Mouse (Mus musculus): ENCODE results near the gene Mei1.
A peak's percentile ranks its signal among the peaks of the same experiment; 100 is the strongest.
"Not testable (repeated sequence)": the region's sequence is repeated elsewhere in the genome, so short reads cannot be mapped to it uniquely, and the experiment has no call there.

Mei1 gene

GRCm38 (mm10) chr15:82086131-82086530 lies 16.3 kb downstream of the Mei1 start:
- no peak for DNase-seq

GRCm38 (mm10) chr15:82087266-82087665 lies 17.5 kb downstream of the Mei1 start:
- DNase-seq, result no peak

DNA sequence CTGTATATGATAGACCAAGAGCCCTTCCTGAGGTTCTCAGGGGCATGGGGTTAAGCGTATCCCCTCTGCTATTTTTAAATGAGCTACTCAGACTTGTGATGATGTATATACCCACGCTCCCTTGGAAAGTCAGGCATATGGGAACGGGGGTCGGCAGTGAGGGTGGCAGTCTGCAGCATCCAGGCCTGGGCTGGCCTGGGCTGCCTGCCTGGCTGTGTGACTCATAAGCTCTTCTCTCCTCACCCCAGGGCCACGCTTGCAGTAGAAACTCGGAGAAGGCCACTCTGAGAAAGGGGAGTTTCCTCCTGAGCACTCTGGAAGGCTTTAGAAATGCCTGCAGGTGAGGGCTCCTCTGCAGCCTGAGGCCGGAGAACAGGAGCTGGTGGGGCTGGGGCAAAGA lies 21.3 kb downstream of the Mei1 start:
- no peak for DNase-seq

DNA sequence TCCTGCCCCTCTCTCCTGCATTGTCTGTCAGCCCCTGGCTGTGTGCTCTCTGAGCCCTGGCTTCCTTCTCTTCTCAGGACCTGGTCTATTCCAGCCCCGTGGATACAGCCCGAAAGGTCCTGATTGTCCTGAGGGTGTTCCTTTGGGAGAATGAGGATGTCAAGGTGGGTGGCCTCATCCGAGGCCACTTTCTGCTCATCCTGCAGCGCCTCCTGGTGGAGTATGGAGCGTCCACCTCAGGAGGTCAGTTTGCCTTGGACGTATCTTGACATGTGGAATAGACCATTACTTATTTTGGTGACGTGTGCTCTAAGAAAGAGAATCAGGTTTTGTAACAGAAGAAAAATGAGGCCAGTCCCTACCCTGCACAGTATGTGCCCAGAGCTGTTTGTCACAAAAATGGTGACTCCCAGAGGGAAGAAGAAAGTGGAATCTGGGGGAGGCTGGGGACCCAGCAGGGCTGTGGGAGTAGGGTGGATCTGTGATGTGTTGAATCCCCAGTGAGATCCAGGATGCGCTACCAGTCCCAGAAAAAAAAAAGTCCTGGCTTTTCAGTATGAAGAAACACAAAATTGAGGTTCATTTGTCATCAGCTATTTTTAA lies 37.3 kb downstream of the Mei1 start:
- peak; percentile 52 for DNase-seq

- no peak for DNase-seq
Measured at GRCm38 (mm10) chr15:82120544-82120943, 50.7 kb downstream of the Mei1 start.

DNA sequence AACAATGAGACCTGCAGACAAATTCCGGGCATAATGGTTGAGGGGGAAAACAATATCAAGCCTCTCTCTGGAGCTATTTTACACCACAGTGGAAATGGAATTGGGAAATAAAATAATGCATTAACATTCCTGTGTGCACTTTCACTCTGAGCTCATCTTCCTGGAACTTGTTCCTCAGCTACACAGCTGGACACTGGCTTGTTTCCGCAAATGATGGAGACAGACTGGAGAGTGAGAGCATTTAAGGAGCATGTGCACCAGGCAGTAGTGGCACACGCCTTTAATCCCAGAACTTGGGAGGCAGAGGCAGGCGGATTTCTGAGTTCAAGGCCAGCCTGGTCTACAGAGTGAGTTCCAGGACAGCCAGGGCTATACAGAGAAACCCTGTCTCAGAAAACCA lies 56.9 kb downstream of the Mei1 start:
- DNase-seq, result not testable (repeated sequence)

- DNase-seq, result peak; percentile 95
Measured at GRCm38 (mm10) chr15:82127426-82128374, 57.9 kb downstream of the Mei1 start, which contains the start of gene Ccdc134. TSS of gene Ccdc134 (plus strand) at chr15:82127922.

- DNase-seq, result peak; percentile 57
Measured at GRCm38 (mm10) chr15:82128398-82128797, 58.6 kb downstream of the Mei1 start.

- DNase-seq, result no peak
Measured at GRCm38 (mm10) chr15:82130599-82130998, 60.8 kb downstream of the Mei1 start.

DNA sequence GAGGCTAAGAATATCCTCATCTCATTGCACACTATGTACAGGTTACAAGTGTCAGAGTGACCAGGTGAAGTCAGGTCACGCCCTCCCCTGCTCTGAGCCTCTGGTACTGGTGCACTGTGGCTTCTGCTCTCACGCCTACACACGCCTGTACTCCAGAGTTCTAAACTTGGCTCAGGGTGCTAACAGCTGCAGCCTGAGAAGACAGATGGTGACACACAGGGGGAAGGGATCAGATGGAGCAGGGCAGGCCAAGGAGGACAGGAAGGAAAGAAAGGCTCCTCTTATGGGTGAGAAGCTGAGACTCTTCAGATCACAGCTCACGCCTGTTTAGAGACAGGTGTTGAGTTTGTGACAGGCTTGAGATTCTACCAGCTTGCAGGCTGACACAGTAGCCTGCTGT lies 65.6 kb downstream of the Mei1 start:
- no peak for DNase-seq

GRCm38 (mm10) chr15:82138565-82138964 lies 68.8 kb downstream of the Mei1 start:
- peak; percentile 64 for DNase-seq

- no peak for DNase-seq
Measured at GRCm38 (mm10) chr15:82139196-82139595, 69.4 kb downstream of the Mei1 start.

DNA sequence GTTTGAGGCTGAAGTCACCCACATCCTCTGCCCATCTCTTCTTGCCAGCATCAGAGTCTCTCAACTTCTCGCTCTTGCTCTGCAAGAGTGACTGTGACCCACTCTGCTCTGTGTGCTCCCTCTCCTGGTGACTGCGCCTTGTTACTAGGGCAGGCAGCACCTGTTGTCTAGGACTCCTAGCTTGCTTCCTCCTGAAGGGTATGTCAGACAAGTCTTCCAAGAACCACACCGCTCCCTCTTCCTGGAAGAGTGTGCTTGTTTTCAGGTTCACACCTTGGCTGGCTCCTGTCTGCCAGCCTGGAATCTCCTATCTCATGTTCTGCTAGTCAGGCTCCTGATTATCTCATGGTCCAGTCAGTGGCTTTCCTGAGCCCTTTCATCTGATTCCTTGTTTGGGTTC lies 70.6 kb downstream of the Mei1 start:
- peak; percentile 13 for DNase-seq

DNA sequence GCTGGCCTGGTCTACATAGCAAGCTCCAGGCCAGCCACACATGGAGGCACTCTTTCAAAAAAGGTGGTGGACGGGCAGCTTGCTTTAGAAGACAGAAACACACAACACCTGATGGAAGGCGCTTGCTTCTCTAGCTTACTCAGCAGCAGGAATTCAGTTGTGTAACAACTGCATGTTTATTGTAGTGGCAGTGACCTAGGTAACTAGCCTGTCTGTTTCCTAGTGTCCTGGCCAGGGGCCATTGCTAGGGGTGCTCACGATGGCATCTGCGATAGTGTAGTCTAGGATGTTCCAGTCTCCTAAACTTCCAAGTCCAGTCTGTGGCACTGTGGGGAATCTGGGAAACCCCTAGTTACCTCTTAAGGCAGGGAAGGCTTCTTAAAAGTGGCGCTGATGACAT lies 74.4 kb downstream of the Mei1 start:
- DNase-seq, result no peak

DNA sequence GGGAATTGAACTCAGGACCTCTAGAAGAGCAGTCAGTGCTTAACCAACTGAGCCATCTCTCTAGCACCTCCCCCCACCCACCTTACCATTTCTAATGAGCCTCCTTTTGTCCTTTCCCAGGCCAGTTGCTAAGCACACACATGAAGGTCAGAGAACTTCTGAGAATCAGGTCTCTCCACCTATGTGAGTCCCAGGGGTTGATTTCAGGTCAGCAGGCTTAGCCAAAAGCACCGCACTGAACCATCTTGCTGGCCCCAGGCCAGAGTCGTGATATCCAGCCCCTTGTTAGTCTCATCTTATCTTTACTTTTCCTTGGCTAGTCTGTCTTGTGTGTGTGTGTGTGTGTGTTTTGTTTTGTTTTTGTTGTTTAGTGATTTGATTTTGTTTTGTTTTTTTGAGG lies 75.6 kb downstream of the Mei1 start:
- DNase-seq, result peak; percentile 43

GRCm38 (mm10) chr15:82145851-82146769 lies 76.3 kb downstream of the Mei1 start:
- peak; percentile 32 for DNase-seq

GRCm38 (mm10) chr15:82146770-82147610 lies 77.2 kb downstream of the Mei1 start, which contains the start of gene Srebf2:
TSS of gene Srebf2 (plus strand) at chr15:82147181.
- DNase-seq, result peak; percentile 99

GRCm38 (mm10) chr15:82147611-82148111 lies 77.9 kb downstream of the Mei1 start:
- peak; percentile 72 for DNase-seq

DNA sequence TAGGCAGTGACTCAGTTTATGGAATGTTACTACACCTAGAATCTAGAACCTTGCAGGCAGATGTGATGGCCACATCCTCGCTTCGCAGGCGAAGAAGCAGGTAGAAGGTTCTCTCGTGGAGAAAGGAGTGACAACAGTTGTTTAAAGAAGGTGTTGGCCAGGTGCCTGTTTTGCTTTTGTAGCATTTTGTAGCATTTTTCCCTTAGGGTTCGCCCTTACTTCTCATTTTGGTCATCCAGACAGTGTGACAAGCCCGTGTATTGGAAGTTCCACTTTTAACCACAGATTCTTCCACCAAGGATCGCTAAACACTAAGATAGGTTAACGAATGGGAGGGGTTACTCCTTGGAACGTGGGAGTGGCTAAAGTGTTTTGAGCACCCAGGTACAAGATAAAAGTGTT lies 78.7 kb downstream of the Mei1 start:
- peak; percentile 58 for DNase-seq

DNA sequence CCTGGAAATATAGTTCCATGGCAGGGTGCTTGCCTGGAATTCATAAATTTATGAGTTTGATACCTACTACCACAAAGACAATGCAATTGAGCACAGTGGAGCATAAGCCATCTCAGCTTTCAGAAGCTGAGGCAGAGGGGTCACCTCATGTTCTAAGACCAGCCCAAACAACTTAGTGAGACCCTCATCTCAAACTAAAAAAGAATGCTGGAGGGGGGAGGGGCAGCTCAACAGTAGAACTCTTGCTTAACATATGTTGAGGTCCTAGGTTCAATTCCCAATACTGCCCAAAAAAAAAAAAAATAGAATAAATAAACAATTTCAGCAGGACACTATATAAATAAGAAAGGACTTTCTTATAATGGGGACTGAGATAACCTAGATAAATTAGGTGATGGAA lies 80.2 kb downstream of the Mei1 start:
- no peak for DNase-seq

- DNase-seq, result no peak
Measured at GRCm38 (mm10) chr15:82151176-82151575, 81.4 kb downstream of the Mei1 start.

DNA sequence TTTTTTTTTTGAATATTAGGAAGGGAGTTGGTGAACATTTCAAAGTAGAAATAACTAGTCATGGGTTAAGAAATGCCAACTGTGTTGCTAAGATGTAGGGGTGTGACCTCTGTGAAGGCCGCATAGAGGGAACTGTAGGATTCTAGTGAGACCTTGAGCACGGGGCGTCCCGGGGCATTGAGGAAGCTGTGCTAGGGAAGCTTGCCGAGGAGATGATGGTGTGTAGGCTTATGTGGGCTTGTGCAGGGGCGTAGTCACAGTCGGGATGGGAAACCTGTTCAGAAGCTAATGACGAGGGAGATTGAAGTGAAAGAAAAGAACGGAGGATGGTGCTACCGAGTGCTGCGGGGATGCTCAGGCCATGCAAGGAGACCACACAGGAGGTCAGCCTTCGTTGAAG lies 82.2 kb downstream of the Mei1 start:
- no peak for DNase-seq
